Mouse (Mus musculus) bone marrow macrophage, adult 2 months (primary cell): ENCODE measurements around the gene Ffar2.
A peak's percentile ranks its signal among the peaks of the same experiment; 100 is the strongest.

Source experiments
- CTCF ChIP-seq: IDR thresholded peaks from 2 replicates; pipeline ENCODE4 v1.5.1; 2012; ENCODE audit warnings: low read depth, mild to moderate bottlenecking, low read length, moderate library complexity
- POLR2A ChIP-seq: IDR thresholded peaks from 2 replicates; pipeline ENCODE4 v1.6.1; 2012; ENCODE audit warnings: mild to moderate bottlenecking, low read depth, low read length, borderline replicate concordance

- TF ChIP-seq CTCF: peak; percentile 91
- no peak for TF ChIP-seq POLR2A
These were observed 35.7 kb upstream of the Ffar2 start for GRCm38 (mm10) chr7:30859290-30859634.
